Mouse (Mus musculus): Measurements from ENCODE around the gene 2410004P03Rik.
"Not testable (repeated sequence)": the region's sequence is repeated elsewhere in the genome, so short reads cannot be mapped to it uniquely, and the experiment has no call there.

- not testable (repeated sequence) for TF ChIP-seq MYOD1 (IDR thresholded peaks at IDR 0.05; ENCODE audit: control insufficient read depth in 1 of 3, insufficient read length in 2 of 3, low read depth in 2 of 3); MYOG (IDR thresholded peaks at IDR 0.05; ENCODE audit: control insufficient read depth in 1 of 3, insufficient read depth in 1 of 3, insufficient read length in 2 of 3, low read depth in 2 of 3); POLR2A (IDR thresholded peaks at IDR 0.05; ENCODE audit: insufficient read length, low read depth); USF1 (IDR thresholded peaks at IDR 0.05; ENCODE audit: low read depth); E2F4 (IDR thresholded peaks at IDR 0.05; ENCODE audit: insufficient read depth); TCF12 (IDR thresholded peaks at IDR 0.05; ENCODE audit: insufficient read depth, poor library complexity, severe bottlenecking); CEBPB (IDR thresholded peaks at IDR 0.05; ENCODE audit: insufficient read depth, poor library complexity, severe bottlenecking); TCF3 (IDR thresholded peaks at IDR 0.05; ENCODE audit: insufficient read length, low read depth); MAX (IDR thresholded peaks at IDR 0.05; ENCODE audit: low read depth)
Measured at GRCm38 (mm10) chr12:17021125-17021524, 9.6 kb upstream of the 2410004P03Rik start.
